Mouse (Mus musculus) erythroblast, embryonic 14.5 days (primary cell): ENCODE results near the gene Acp2.

Experiments used
- GATA1 ChIP-seq: IDR thresholded peaks from 2 replicates; pipeline ENCODE4 v1.6.1; 2012; ENCODE audit warnings: low read length, inconsistent platforms, mixed read lengths
- TAL1 ChIP-seq: IDR thresholded peaks from 3 replicates; pipeline ENCODE4 v1.6.1; 2012; ENCODE audit warnings: low read length, inconsistent platforms, mixed read lengths

- TF ChIP-seq TAL1 (no peak), GATA1 (no peak)
These were observed 52.2 kb downstream of the Acp2 start for GRCm38 (mm10) chr2:91254725-91255380.
